Comparison of ENCODE assay signal across 9 mouse cellular contexts in the genomic region with DNA sequence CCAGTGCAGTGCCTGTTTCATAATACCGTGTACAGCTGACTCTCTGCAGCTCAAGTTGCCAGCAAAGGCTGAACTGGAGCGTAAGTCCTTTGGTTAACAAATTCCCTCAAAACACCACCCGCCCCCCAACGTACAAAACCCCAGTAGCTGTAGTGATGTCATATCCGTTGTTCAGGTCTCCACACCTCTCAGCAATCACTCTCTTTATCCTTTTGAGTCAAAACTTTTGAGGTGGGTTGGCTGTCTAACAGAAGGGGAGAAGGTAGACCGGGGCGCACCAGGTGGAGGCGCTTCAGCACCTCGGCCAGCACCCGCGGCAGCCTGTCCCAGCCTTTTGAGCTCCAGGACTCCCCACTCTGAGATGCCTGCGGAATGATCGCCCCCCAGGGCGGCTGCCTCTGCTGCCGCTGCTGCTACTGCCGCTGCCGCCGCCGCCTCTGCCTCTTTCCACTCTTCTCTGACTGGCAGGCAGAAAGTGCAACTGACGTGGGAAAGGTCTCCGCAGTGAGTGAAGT. TPM values are rescaled to one million over a fixed set of nuclear protein-coding genes. Genes with fewer than 3 reads are reported as not detected.
A peak's percentile ranks its signal among the peaks of the same experiment; 100 is the strongest.
DNase-seq lines count a peak whose midpoint lies in the region; ATAC-seq lines count a peak whose summit lies in the region.
"Had no signal": no experiment of that assay in that cellular context is flagged by ENCODE, and none has a peak within 500 bp of the region (broad histone marks: within the 10 kb centered on the region; RNA-seq: fewer than 3 reads in every experiment).

A gene (plus strand): TSS at position 155 of the 515 bp plus-strand sequence.

- H3K4me1 ChIP-seq in forebrain, embryonic 14.5 days (ENCODE audit: control insufficient read depth, insufficient read depth, low read length), result peaks cover 4% of the 10 kb centered on the region; the same call in 1 of the 2 replicates
- H3K4me1 ChIP-seq in hindbrain, embryonic 16.5 days (ENCODE audit: control insufficient read depth, insufficient read depth, low read depth, low read length), result peaks cover 2% of the 10 kb centered on the region; the same call in 1 of the 2 replicates
- H3K4me1 ChIP-seq in neural tube, embryonic 13.5 days (replicated peaks), result peaks cover 14% of the 10 kb centered on the region

- no peak within 1 kb of the TSS for H3K27ac ChIP-seq in forebrain, embryonic 14.5 days (ENCODE audit: low read depth, low read length)
- peak within 1 kb of the TSS; percentile 60 for H3K27ac ChIP-seq in hindbrain, embryonic 16.5 days (ENCODE audit: low read depth, low read length)
- peak within 1 kb of the TSS; percentile 78 for H3K27ac ChIP-seq in neural tube, embryonic 13.5 days (replicated peaks)

- H3K27me3 ChIP-seq in forebrain, embryonic 14.5 days (replicated peaks; ENCODE audit: control insufficient read depth, insufficient read depth, low read length), result no peaks in the 10 kb centered on the region
- H3K27me3 ChIP-seq in hindbrain, embryonic 16.5 days (replicated peaks; ENCODE audit: control insufficient read depth, insufficient read depth, low read length), result no peaks in the 10 kb centered on the region
- H3K27me3 ChIP-seq in neural tube, embryonic 13.5 days, result no peaks in the 10 kb centered on the region
- H3K27me3 ChIP-seq: CH12.LX had no signal

- H3K9me3 ChIP-seq in forebrain, embryonic 14.5 days (replicated peaks; ENCODE audit: control insufficient read depth, low read length), result no peaks in the 10 kb centered on the region
- no peaks in the 10 kb centered on the region for H3K9me3 ChIP-seq in hindbrain, embryonic 16.5 days (ENCODE audit: control insufficient read depth, low read length)
- H3K9me3 ChIP-seq in neural tube, embryonic 13.5 days, result no peaks in the 10 kb centered on the region

- peak; percentile 85 for ATAC-seq in forebrain, embryonic 14.5 days
- peak; percentile 87 for ATAC-seq in hindbrain, embryonic 16.5 days
- ATAC-seq in neural tube, embryonic 13.5 days (ENCODE audit: low read depth), result peak; percentile 88
- no peak for ATAC-seq in CD4-positive, CD25-positive, alpha-beta regulatory T cell, adult 4 months

- peak; percentile 0 to 7 for DNase-seq in kidney, adult 8-10 months
- no peak for DNase-seq in kidney, adult 11 months
- DNase-seq in cerebellum, adult 11-12 months, result peak; percentile 86
- peak; percentile 70 for DNase-seq in forebrain, embryonic 14.5 days (ENCODE audit: low spot score)
- DNase-seq in left cerebral cortex, postnatal 10 days (ENCODE audit: extremely low spot score in 1 of 2, low spot score in 2 of 2), result peak; percentile 8 to 60

- intact Hi-C loops in left cerebral cortex, postnatal 10 days (cut with DNase I), result no loop called here

- H3K4me2 ChIP-seq in forebrain, embryonic 14.5 days (ENCODE audit: low read length), result peak within 1 kb of the TSS; percentile 77
- peak within 1 kb of the TSS; percentile 66 for H3K4me2 ChIP-seq in hindbrain, embryonic 16.5 days (ENCODE audit: low read length)
- peak within 1 kb of the TSS; percentile 76 for H3K4me2 ChIP-seq in neural tube, embryonic 13.5 days

- H3K36me3 ChIP-seq in forebrain, embryonic 14.5 days (ENCODE audit: control insufficient read depth, insufficient read depth, low read length), result no peaks in the 10 kb centered on the region
- H3K36me3 ChIP-seq in hindbrain, embryonic 16.5 days (ENCODE audit: control insufficient read depth, insufficient read depth, low read length), result no peaks in the 10 kb centered on the region
- H3K36me3 ChIP-seq in neural tube, embryonic 13.5 days, result no peaks in the 10 kb centered on the region

- WGBS in forebrain, embryonic 14.5 days, result 1% methylated on average over 21 of the region's 21 CpGs
- 2% methylated on average over 21 of the region's 21 CpGs for whole genome bisulfite sequencing in hindbrain, embryonic 16.5 days
- WGBS in neural tube, embryonic 13.5 days, result 2% methylated on average over 21 of the region's 21 CpGs

- H3K4me3 ChIP-seq in forebrain, embryonic 14.5 days (ENCODE audit: low read depth, low read length), result peak within 1 kb of the TSS; percentile 36
- H3K4me3 ChIP-seq in hindbrain, embryonic 16.5 days (ENCODE audit: low read length), result peak within 1 kb of the TSS; percentile 49
- H3K4me3 ChIP-seq in neural tube, embryonic 13.5 days, result peak within 1 kb of the TSS; percentile 53

- peak within 1 kb of the TSS; percentile 61 for H3K9ac ChIP-seq in forebrain, embryonic 14.5 days (ENCODE audit: low read length)
- peak within 1 kb of the TSS; percentile 59 for H3K9ac ChIP-seq in hindbrain, embryonic 16.5 days (ENCODE audit: low read depth, low read length)
- peak within 1 kb of the TSS; percentile 72 for H3K9ac ChIP-seq in neural tube, embryonic 13.5 days

RNA-seq across cellular contexts. Expression of the gene that starts here (rescaled TPM):
- polyA plus RNA-seq in forebrain, embryonic 14.5 days (2014; fragmentation: Nextera tagmentation; extraction: Ambion mirVana), result 4.4 and 5.7 TPM in 2 replicates
- 21.9 and 23.0 TPM in 2 replicates for polyA plus RNA-seq in hindbrain, embryonic 16.5 days (2015; fragmentation: Nextera tagmentation; extraction: Ambion mirVana)
- total RNA-seq in left cerebral cortex, postnatal 10 days (2021), result 10 to 100 TPM; 33.7 to 38.9 TPM
- 11.2 and 12.4 TPM in 2 replicates for polyA plus RNA-seq in neural tube, embryonic 13.5 days (2015; fragmentation: Nextera tagmentation; extraction: Ambion mirVana)
- polyA plus RNA-seq in CD4-positive, CD25-positive, alpha-beta regulatory T cell, adult 4 months (2017; shearing (Covaris generic)), result not detected
- total RNA-seq: CH12.LX had no signal
